Mouse (Mus musculus) olfactory bulb, adult 2 months (tissue): ENCODE data around the gene Lrat. TPM values are rescaled to one million over a fixed set of nuclear protein-coding genes. Genes with fewer than 3 reads are reported as not detected.
A peak's percentile ranks its signal among the peaks of the same experiment; 100 is the strongest.

Experiments
- H3K27ac ChIP-seq: fragments of 200-500 bp; 2 replicates; pipeline ENCODE4 v1.5.1; 2012; ENCODE audit warnings: low read depth, low read length; ENCODE audit not compliant: insufficient read depth
- H3K4me1 ChIP-seq: fragments of 200-500 bp; 2 replicates; pipeline ENCODE4 v1.6.1; 2012; ENCODE audit warnings: low read length; ENCODE audit not compliant: control insufficient read depth, insufficient read depth
- H3K4me3 ChIP-seq: fragments of 200-500 bp; 2 replicates; pipeline ENCODE4 v1.5.1; 2012; ENCODE audit warnings: mild to moderate bottlenecking, low read depth, low read length, moderate library complexity; ENCODE audit not compliant: insufficient read depth
- CTCF ChIP-seq: fragments of 200-500 bp; IDR thresholded peaks from 2 replicates; pipeline ENCODE4 v1.5.1; 2012; ENCODE audit warnings: low read depth, mild to moderate bottlenecking, low read length, moderate library complexity; ENCODE audit not compliant: insufficient read depth
- POLR2A ChIP-seq: fragments of 200-500 bp; IDR thresholded peaks from 2 replicates; pipeline ENCODE4 v1.6.1; 2012; ENCODE audit warnings: mild to moderate bottlenecking, low read depth, low read length, moderate library complexity; ENCODE audit not compliant: insufficient read depth
- WGBS: fragments of 180-500 bp; shearing (Covaris S2); methylation state at CpG from one replicate; pipeline ENCODE4 v1.1.7; 2018; 5-methylcytosine and 5-hydroxymethylcytosine counted together
- polyA plus RNA-seq: library from polyadenylated mRNA; stranded (reverse); fragments of >200 nt; gene quantifications from 2 replicates; pipeline ENCODE4 v1.2.4, GENCODE M21; 2012; ENCODE audit warnings: low replicate concordance; ENCODE audit not compliant: missing spikeins, insufficient read depth, insufficient read length

Lrat gene
- not detected in 2 replicates for polyA plus RNA-seq

DNA sequence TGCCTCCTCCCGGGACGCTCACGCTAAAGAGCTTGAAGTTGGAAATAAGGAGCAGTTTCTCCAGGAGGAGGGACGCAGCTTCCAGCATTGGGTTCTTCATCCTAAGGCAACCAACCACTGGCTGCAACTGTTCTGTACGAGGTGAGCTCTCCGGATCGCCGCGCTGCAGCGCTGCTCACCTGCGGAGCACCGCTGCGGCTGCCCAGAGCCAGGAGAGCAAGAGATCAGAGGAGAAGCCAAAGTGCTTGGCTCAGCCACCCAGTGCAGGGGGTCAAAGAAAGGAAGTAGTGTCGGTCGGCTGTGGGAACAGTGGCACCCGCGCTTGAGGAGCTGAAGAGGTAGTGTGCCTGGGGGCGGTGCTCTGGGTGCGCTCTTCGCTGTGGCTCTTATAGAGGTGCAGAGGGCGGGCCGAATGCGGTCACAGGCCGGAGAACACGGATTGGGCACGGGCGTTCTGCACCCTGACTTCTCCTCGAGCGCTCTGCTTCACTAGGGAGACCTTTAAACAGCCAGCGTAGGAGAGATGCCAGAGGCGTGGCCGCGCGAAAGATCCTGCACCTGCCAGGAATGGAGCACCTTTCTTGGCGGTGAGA, at the start of gene Lrat:
Gene Lrat (minus strand): TSS at position 361 of the 593 bp plus-strand sequence.
- 1% methylated on average over 35 of the region's 35 CpGs for WGBS
- TF ChIP-seq POLR2A (no peak), CTCF (no peak)

DNA sequence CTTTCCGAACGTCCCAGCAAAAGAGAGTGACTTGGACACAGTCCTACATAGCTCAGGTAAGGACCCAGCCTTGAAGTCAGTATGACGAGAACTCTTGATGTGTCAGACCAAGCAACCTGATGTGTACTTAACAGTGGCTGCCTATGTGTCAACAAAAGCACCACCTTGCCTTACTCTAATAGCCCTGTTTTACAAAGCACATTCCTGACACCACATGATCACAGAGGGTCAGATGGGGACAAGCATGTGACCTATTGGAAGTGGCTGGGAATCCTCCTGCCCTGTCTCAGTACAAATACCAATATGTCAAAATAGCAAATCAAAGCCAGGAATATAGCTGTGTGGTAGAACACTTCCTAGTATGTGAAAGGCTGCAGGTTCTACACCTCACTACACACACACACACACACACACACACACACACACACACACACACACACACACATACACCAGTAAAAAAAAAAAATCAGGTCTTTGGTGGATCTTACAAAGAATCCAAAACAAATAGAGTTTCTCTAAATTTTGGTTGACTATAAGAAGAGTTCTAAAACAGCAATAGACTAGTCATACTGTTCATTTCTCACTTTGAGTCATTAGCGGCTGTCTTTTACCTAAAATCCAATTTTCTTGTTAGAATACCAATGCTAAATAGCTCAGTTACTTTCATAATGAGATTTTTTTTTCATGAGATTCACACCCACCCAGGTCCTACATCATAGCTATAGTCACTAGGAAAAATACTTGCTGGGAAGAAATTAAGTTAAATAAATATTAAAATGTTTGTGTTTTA, 48.6 kb upstream of the Lrat start:
- no peak for TF ChIP-seq CTCF
- no peak for TF ChIP-seq POLR2A
- Histone ChIP-seq H3K27ac (no peak overlapping the region), H3K4me1 (no peaks in the 10 kb centered on the region), H3K4me3 (no peak overlapping the region)
- 96% methylated on average over 4 of the region's 4 CpGs for WGBS

More for the DNA sequence above, at the start of gene Lrat:
- H3K4me1 ChIP-seq, result peaks cover 15% of the 10 kb centered on the region
- no peak within 1 kb of the TSS for H3K27ac ChIP-seq
- peak within 1 kb of the TSS; percentile 42 for H3K4me3 ChIP-seq

GRCm38 (mm10) chr3:82950639-82951038, 46.9 kb upstream of the Lrat start:
- Histone ChIP-seq H3K4me3 (no peak overlapping the region), H3K4me1 (no peaks in the 10 kb centered on the region), H3K27ac (no peak overlapping the region)
- TF ChIP-seq CTCF, result no peak
- no peak for TF ChIP-seq POLR2A
- 87% methylated on average over 7 of the region's 7 CpGs for WGBS

GRCm38 (mm10) chr3:82950208-82950607, 46.4 kb upstream of the Lrat start:
- TF ChIP-seq POLR2A (no peak), CTCF (no peak)
- Histone ChIP-seq H3K4me3 (no peak overlapping the region), H3K4me1 (no peaks in the 10 kb centered on the region), H3K27ac (no peak overlapping the region)
- WGBS, result 79% methylated on average over 10 of the region's 10 CpGs

DNA sequence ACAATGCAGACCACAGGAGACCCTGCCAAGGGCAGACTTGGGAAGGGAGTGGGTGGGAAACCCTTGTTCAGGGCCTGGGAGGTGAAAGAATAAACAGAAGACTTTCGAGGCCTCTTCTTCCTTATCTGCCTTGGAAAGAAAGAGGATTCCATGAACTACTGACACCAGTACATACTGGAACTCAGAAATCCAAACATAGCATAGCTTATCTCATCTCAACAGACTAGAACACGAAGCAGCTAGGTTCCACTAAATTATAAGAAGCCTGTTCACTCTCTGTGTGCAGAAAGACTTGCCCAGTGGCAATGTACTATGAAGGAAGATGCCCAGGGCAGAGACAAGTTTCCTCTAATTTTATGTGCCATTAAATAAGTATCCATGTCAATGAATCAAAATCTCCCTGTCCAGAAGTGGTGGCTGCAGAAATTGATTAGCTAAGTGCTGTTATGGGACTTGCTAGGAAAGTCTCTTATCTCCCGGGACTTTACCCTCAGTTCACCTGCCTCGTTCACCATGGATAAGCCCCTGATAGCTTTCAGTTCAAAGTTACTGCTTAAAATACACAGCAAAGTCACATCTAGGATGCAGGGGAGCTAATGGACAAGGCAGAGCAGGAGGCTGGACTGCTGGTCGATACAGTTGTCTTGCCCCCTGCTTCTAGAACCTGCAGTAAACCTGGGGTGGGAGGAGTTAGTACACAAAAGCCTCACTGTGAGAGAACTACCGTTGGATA, 42.8 kb upstream of the Lrat start:
- 62% methylated on average over 6 of the region's 6 CpGs for WGBS
- no peak for TF ChIP-seq POLR2A
- TF ChIP-seq CTCF, result no peak
- Histone ChIP-seq H3K27ac (no peak overlapping the region), H3K4me1 (no peaks in the 10 kb centered on the region), H3K4me3 (no peak overlapping the region)

GRCm38 (mm10) chr3:82927917-82928316, 24.1 kb upstream of the Lrat start:
- WGBS, result 89% methylated on average over 2 of the region's 2 CpGs
- H3K4me3 ChIP-seq, result no peak overlapping the region
- TF ChIP-seq POLR2A, result no peak
- H3K4me1 ChIP-seq, result no peaks in the 10 kb centered on the region
- no peak overlapping the region for H3K27ac ChIP-seq

GRCm38 (mm10) chr3:82915632-82916031, 11.9 kb upstream of the Lrat start:
- Histone ChIP-seq H3K4me3 (no peak overlapping the region), H3K27ac (no peak overlapping the region), H3K4me1 (no peaks in the 10 kb centered on the region)
- TF ChIP-seq POLR2A, result no peak
- TF ChIP-seq CTCF, result no peak
- 58% methylated on average over 1 of the region's 1 CpGs for WGBS

DNA sequence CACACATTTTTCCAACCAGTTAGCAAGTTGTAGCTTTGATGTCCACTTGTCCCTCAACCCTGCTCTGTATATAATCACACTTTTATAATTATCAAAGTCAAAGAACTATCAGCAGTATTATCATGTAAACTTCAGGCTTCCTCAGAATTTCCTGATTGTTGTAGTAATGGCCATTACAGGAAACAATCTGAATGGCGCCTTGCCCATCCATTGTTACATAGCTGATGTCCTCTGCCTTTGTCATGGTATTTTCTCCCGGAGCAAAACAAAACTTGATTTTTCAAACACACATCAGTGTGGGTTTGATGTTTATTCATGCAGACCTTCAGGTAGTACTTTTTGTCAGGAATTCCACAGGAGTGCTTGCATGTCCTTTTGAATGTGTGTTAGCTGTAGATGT, 4.9 kb upstream of the Lrat start:
- WGBS, result 91% methylated on average over 2 of the region's 2 CpGs
- no peak overlapping the region for H3K4me3 ChIP-seq

DNA sequence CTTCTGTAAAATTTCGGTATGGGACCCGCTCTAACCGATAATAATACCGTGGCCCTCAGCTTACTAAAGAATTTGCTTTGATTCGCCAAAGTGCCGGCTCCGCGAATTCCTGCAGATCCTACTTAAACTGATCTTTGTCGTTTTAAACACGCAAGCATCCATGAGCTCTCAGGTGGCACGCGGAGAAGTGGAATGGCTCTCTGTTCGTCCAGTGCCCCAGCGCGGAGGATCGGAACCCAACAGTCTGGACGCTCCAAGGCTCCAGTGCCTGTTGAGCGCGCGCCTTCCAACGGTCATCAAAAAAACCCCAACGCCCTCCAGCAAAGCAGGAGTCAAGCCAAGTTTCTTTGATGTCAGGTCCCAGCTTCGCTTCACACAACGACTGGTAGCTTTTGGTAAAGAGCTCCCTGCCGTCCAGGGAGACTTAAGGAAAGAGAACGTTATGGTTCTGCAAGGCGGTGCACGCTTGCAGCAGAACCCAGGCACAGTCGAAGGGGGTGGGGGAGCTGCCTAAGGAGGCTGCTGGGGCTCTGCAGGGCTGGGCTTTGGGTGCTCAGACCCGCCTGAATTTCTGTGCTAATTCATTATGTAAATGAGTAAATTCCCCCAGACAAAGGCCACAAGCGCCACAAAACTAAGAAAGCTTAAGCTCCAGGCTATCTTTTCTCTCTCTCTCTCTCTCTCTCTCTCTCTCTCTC, 587 bp upstream of the Lrat start:
- H3K4me3 ChIP-seq, result peak overlapping the region; percentile 42
- TF ChIP-seq CTCF (no peak), POLR2A (no peak)
- 3% methylated on average over 31 of the region's 31 CpGs for WGBS
- no peak overlapping the region for H3K27ac ChIP-seq
- peaks cover 15% of the 10 kb centered on the region for H3K4me1 ChIP-seq

More for the DNA sequence above, 4.9 kb upstream of the Lrat start:
- Histone ChIP-seq H3K4me1 (peaks cover 10% of the 10 kb centered on the region), H3K27ac (no peak overlapping the region)
- TF ChIP-seq POLR2A (no peak), CTCF (no peak)
